Mouse (Mus musculus): ENCODE measurements at regions not wholly inside any gene's neighbourhood (a gene's known extent, or its start where the extent isn't known, plus 50 kb on each side); places are given as distances from the start of the nearest gene placed in this dataset.

DNA sequence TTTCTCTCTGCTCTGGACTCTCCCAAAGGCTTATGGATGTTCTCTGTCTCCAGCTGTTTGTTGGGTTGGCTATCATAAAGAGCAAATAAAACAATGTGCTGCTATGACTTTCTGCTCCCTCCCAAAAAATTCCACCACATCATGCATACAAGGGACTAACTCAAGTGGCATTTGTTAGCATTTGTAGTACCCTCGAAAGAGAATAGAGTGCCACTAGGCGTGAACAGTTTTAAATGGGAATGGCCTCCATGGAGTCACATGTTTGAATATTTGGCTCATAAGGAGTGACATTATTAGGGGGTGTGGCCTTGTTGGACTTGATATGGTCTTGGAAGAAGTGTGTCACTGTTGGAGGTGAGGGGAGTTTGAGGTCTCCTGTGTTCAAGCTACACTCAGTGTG lies 86.5 kb upstream of the Serbp1 start:
- DNase-seq (ENCODE audit: low spot score in 2 of 2): no peak

DNA sequence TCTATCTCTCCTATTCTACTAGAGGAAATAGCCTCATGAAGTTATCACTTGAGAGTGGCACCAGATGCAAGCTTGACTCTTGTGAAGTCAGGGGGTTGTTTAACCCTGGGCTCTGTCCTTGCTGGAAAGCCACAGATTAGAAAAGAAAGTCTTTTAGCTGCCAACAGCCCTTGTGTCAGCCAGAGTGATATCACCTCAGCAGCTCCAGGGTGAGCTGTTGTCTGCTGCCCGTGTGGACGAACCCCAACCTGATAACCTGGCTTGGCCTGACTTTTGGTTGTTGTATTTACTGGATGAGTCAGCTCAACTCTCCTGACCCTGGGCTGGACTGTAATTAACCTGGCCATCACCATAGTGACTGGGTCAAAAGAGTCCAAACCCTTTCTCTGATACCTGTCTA lies 88.6 kb upstream of the Serbp1 start:
- DNase-seq (ENCODE audit: low spot score in 2 of 2): no peak

DNA sequence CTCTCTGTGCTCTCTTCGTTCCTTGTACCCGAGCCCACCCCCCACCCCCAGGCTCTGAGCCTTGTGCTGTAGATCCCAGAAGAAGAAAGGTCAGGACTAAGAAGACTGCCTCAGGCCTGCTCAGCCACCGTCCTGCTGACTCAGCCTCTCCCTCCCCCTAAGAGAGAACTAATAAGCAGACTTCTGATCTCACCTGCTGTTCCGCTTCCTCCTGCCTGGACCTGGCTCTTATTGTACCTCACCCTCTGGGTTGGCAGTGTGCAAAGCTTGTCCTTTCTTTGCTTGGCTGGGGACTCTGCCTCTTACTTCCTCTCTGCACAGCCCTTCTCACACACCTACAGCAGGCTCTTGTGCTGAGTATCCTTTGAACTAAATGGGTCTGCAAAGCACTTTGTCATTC lies 91.3 kb upstream of the Serbp1 start:
- DNase-seq (ENCODE audit: low spot score in 2 of 2): no peak

DNA sequence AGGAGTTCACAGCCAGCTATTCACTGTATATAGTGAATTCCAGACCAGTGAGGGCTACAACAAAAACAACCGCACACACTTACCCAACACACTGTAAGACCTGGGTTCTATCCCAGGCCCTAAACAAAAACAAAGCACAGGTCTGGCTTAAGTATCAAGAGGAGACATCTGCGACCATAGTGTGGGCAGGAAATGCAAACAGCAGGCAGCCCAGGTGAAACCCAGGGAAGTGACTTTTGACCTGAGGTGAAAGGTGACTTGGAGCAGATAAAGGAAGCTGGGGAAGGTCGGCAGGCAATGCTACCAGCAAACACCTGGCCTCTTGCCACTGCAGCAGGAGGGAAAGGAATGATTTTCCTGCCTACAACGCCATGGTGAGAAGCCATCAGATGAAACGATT lies 92.0 kb upstream of the Serbp1 start:
- no peak for DNase-seq (ENCODE audit: low spot score in 2 of 2)

DNA sequence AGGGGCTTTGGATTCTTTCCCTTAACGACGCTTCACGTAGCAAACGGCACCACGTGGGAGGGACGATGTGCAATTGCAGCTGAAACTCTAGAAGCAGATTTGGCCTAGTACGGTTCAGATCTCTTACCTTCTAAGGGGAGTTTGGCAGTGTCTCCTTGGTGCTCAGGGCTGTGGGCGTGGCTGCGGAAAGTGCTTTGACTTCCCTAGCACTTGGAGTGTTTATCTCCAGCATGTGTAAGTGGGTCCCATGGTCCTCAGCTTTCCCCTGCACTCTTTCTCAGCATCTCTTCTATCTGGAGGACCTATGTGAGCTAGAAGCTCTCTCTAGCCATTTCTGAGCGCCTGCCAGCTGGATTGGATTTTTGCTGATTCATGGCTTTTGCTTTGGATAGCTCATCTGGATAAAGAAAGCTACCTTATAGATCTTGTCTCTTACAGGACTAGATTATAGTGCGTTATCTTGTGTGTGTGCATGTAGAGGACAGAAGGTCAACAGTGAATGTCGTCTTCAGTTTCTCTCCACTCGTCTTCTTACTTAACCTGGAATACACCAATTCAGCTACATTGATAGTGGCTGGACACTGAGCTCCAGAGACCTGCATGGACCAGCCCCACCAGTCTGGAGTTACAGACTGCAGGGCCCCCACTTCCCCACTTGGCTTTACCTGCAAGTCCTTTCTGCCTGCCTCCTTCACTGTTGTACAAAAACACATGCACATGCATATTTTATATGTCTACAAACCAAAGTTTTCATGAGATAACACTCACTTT lies 92.8 kb upstream of the Serbp1 start:
- no peak for DNase-seq (ENCODE audit: low spot score in 2 of 2)

GRCm38 (mm10) chr6:67142179-67142578 lies 95.8 kb upstream of the Serbp1 start:
- DNase-seq (ENCODE audit: low spot score in 2 of 2): peak; percentile 68 to 86

DNA sequence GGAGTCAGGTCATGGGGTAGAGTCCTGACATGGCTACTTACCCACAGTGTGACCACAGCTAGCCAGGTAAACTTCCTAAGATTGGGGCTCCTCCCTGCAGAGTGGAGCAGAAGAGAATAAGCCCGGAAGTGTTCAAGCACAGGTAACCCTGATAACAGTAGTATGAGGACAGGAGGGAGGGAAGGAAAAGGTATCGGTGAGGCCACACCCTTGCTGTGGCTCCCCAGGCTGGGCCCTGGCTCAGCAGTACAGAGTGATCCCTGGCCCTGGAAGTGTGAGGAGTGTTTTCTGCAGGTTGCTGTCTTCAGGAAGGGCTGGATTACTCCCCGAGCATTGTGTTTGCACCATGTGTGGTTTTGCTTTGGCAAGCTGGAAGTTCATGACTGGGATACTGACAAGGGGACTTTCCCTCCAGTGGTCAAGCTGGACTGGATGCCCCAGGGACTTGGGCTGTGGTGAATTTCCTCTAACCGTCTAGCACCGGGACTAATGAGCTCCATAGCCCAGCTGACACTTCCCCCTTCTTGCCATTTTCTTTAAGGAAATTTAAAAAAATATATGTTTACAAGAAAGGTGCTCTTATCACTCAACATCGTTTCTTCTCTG lies 97.2 kb upstream of the Serbp1 start:
- DNase-seq (ENCODE audit: low spot score in 2 of 2): no peak

DNA sequence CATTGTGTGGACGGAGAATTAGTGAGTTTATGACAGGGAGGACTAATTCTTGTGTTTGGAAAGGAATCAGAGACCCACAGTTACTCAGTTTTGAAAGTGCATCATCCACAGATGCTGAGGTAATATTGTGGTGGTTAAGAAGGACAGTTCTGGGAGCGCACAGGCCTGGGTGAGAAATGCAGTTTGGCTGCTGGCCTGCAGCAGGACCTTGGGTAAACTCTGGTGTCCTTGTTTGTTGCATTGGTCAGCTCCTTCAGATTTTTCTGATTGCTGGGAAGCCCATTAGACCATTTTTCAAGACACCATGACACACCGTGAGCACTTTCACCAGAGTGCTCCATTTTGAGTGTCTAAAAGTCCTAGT lies 99.0 kb upstream of the Serbp1 start:
- no peak for DNase-seq (ENCODE audit: low spot score in 2 of 2)

DNA sequence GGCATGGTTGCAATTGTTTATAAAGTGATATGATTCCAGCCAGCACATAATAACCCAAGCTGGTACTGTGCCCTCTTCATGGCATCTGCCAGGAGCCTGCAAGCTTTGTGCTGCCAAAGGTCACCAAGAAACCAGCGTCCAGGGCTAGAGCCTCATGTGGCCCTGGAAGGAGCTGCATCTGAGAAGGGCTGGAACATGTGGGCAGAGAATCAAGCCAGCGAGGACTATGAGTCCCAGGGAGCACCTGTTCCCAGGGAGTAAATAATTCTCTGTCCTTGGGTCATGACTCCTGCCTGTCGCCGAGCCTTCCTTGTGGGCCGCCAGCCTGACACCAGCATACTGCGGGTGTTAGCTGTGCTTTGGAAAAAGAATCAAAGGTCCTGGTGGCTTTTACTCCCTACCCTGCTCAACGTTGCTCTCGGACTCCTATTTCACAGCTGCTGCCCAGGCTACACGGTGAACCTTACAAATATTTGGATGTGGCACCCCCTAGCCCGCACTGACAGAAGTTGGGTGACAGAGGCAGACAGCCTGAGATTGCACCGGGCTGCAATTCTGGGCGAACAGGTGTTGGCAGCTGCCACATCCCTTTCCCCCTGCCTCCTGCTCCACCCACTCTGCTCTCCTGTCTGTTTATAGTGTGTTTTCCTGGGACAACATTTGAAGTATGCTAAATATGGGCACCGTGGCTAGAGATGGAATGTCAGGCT lies 99.5 kb upstream of the Serbp1 start:
- no peak for DNase-seq (ENCODE audit: low spot score in 2 of 2)

DNA sequence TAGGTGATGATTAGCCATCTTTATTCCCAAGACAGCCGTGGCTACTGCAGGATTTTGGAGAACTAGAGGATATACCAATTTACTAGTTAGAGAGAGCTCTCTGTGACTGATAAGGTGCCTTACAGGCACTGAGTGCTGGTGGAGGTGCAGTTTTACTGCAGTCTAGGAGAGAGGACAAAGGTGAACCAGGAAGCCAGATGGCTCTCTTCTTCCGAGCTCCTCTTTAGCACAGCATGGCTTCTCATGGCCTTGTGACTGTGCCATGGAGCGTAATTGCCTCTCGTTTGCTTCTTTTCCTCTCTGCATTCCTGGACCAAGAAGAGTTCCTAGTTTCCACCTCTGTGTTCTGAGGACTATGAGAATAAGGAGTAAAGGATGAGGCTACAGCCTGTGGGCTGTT lies 100.2 kb upstream of the Gadd45a start:
- no peak for DNase-seq (ENCODE audit: low spot score in 2 of 2)

- no peak for DNase-seq (ENCODE audit: low spot score in 2 of 2)
These were observed 97.7 kb upstream of the Gadd45a start for GRCm38 (mm10) chr6:67134915-67135314.

GRCm38 (mm10) chr6:67130540-67131301 lies 93.5 kb upstream of the Gadd45a start:
- no peak for DNase-seq (ENCODE audit: low spot score in 2 of 2)

DNA sequence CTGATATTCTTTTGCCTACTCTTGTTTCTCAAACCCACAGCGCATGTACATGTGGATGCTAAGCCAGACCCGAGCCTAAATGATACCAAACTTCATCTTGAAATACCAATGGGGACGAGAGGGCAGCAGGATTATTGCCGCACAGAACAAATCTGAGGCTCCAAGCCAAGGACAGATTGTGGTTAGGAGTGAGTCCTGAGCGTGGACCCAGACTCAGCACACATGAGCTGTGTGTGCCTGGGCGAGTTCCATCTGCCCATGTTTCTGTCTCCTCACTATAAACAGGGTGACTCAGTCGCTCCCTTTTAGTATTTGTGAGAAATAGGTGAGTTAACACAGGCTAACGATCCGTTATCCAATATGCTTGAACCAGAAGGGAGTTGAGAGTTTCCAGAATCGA lies 92.4 kb upstream of the Gadd45a start:
- DNase-seq (ENCODE audit: low spot score in 2 of 2): no peak

GRCm38 (mm10) chr6:67128503-67129463 lies 91.5 kb upstream of the Gadd45a start:
- no peak for DNase-seq (ENCODE audit: low spot score in 2 of 2)

- DNase-seq (ENCODE audit: low spot score in 2 of 2): no peak
These were observed 90.5 kb upstream of the Gadd45a start for GRCm38 (mm10) chr6:67127727-67128126.

- no peak for DNase-seq (ENCODE audit: low spot score in 2 of 2)
These were observed 88.6 kb upstream of the Gadd45a start for GRCm38 (mm10) chr6:67125715-67126312.

- DNase-seq (ENCODE audit: low spot score in 2 of 2): no peak
These were observed 86.8 kb upstream of the Gadd45a start for GRCm38 (mm10) chr6:67124089-67124488.

- no peak for DNase-seq (ENCODE audit: low spot score in 2 of 2)
These were observed 85.8 kb upstream of the Gadd45a start for GRCm38 (mm10) chr6:67123071-67123470.

- DNase-seq (ENCODE audit: low spot score in 2 of 2): no peak
These were observed 79.0 kb upstream of the Gadd45a start for GRCm38 (mm10) chr6:67116306-67116705.

DNA sequence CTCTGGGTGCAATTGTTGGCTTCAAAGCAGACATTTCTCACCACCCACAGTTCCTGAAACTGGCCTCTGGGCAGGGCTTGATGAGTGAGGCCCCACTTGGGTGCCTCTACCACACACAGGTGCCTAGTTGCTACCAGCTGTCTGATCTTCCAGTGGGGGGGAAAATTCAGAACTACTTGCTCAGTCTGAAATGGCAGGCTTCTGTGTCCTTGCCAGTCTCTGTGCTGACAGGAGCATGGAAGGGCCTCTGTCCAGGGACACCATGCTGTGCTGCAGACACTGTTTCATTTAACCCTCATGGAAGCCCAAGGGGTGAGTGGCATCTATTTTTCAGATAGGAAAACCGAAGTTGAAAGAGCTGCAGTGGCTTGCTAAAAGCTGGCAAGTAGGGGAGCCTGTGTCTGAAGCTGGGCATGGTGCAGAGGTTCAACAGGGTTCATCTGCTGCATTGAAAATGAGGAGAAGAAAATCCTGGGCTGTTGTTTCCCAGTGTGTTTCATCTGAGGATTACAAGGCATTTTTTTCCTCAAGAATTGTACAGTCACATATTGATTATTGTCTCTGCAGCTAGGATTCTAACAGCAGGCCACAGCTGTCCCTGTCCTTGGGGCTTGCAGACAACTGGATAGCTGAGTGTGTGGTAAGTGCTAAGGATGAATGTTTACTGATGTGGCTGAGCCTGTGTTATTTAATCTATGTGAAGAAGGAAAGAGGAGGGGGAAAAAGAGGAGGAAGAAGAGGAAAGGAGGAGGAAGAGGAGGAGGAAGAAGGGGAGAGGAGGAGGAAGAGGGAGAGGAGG lies 78.4 kb upstream of the Gadd45a start:
- no peak for DNase-seq (ENCODE audit: low spot score in 2 of 2)

Measured in spleen, postnatal 4 days (tissue).